Mouse (Mus musculus) thymus, adult 2 months (tissue): Measurements from ENCODE around the gene Tbc1d10c. TPM values are rescaled to one million over a fixed set of nuclear protein-coding genes. Genes with fewer than 3 reads are reported as not detected.

ENCODE experiments used
- DNase-seq: peaks from one replicate; pipeline ENCODE4 v3.0.0; 2021
- H3K27ac ChIP-seq: fragments of 200-500 bp; 2 replicates; pipeline ENCODE4 v1.5.1; 2012; ENCODE audit warnings: low read length, control low read depth; ENCODE audit not compliant: control insufficient read depth, insufficient read depth
- H3K27me3 ChIP-seq: fragments of 200-500 bp; 2 replicates; pipeline ENCODE4 v1.6.1; 2012; ENCODE audit warnings: mild to moderate bottlenecking, low read length, moderate library complexity, mixed read lengths; ENCODE audit not compliant: control insufficient read depth, insufficient read depth
- H3K36me3 ChIP-seq: fragments of 200-500 bp; 2 replicates; pipeline ENCODE4 v1.6.1; 2012; ENCODE audit warnings: mild to moderate bottlenecking, low read length, moderate library complexity; ENCODE audit not compliant: control insufficient read depth, insufficient read depth
- H3K4me1 ChIP-seq: fragments of 200-500 bp; replicated peaks from 2 replicates; pipeline ENCODE4 v1.6.1; 2012; ENCODE audit warnings: low read length; ENCODE audit not compliant: control insufficient read depth, insufficient read depth
- H3K4me3 ChIP-seq: fragments of 200-500 bp; 2 replicates; pipeline ENCODE4 v1.5.1; 2012; ENCODE audit warnings: mild to moderate bottlenecking, low read length, control low read depth, moderate library complexity; ENCODE audit not compliant: control insufficient read depth, insufficient read depth
- CTCF ChIP-seq: fragments of 200-500 bp; IDR thresholded peaks from 2 replicates; pipeline ENCODE4 v1.5.1; 2012; ENCODE audit warnings: mild to moderate bottlenecking, control low read depth, low read length, moderate library complexity, borderline replicate concordance; ENCODE audit not compliant: control insufficient read depth, poor library complexity, insufficient read depth; ENCODE audit errors: extremely low read depth
- POLR2A ChIP-seq: fragments of 200-500 bp; IDR thresholded peaks from 2 replicates; pipeline ENCODE4 v1.6.1; 2012; ENCODE audit warnings: mild to moderate bottlenecking, low read length, control low read depth, moderate library complexity; ENCODE audit not compliant: control insufficient read depth, poor library complexity, insufficient read depth; ENCODE audit errors: extremely low read depth
- WGBS: fragments of 180-500 bp; shearing (Covaris S2); methylation state at CpG from one replicate; pipeline ENCODE4 v1.1.7; 2018; 5-methylcytosine and 5-hydroxymethylcytosine counted together
- polyA plus RNA-seq: library from polyadenylated mRNA; depleted of rRNA; stranded (reverse); fragments of >200 nt; gene quantifications from 2 replicates; pipeline ENCODE4 v1.2.3, GENCODE M21; 2012

The Tbc1d10c gene
- polyA plus RNA-seq, 1 experiment, result 718 TPM

GRCm38 (mm10) chr19:4202149-4202548 lies 11.1 kb upstream of the Tbc1d10c start:
- 75% methylated on average over 7 of the region's 7 CpGs for WGBS
- Histone ChIP-seq H3K4me3 (peak overlapping the region; percentile 91), H3K36me3 (0 out of 2 replicates have a peak, but pooled peaks cover 3% of the 10 kb centered on the region), H3K27ac (peak overlapping the region; percentile 94), H3K4me1 (peaks cover 41% of the 10 kb centered on the region), H3K27me3 (no peaks in the 10 kb centered on the region)
- no peak for DNase-seq
- no peak for TF ChIP-seq POLR2A
- no peak for TF ChIP-seq CTCF

DNA sequence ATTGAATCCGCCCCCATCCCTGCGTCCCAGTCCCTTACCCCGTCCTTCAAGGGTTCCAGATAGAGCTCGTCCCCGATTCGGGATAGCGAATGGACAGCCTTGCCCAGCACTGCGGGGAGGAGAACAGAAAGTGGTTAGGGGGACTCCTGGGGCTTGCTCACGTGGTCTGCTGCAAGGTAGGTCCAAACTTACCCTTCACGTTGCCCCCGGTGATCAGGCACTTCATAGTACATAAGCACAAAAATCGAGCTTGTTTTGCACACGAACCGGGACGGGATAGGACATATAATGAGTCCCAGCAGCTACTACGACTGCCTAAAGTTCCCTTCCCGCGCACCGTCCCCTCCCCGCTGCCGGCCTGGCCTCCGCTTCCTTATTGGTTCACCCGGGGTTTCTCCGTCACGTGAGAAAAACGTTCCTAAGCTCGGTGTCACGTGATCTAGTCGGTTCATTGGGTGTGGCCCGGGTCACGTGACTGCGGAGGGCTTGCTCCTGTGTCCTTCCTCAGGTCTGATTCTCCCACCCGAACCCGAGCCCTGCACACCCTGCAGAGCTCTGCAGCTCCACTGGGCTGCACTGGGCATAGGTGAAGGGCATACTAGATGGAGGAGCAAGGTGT lies 10.3 kb upstream of the Tbc1d10c start, which contains the start of gene Rad9a:
Gene Rad9a, minus strand, starts transcription at position 372 of the 619 bp plus-strand sequence.
- peaks cover 48% of the 10 kb centered on the region for H3K4me1 ChIP-seq
- peaks cover 7% of the 10 kb centered on the region; the same call in 1 of the 2 replicates for H3K36me3 ChIP-seq
- under 1% methylated on average over 34 of the region's 34 CpGs for WGBS
- TF ChIP-seq POLR2A, result peak; percentile 62
- TF ChIP-seq CTCF, result no peak
- no peaks in the 10 kb centered on the region for H3K27me3 ChIP-seq
- H3K4me3 ChIP-seq, result peak within 1 kb of the TSS; percentile 91
- H3K27ac ChIP-seq, result peak within 1 kb of the TSS; percentile 94
- peak; percentile 96 for DNase-seq

- H3K4me3 ChIP-seq, result no peak overlapping the region
- H3K36me3 ChIP-seq, result peaks cover 36% of the 10 kb centered on the region
- 88% methylated on average over 3 of the region's 3 CpGs for WGBS
- no peak overlapping the region for H3K27ac ChIP-seq
- TF ChIP-seq POLR2A (no peak), CTCF (no peak)
- no peak for DNase-seq
- no peaks in the 10 kb centered on the region for H3K27me3 ChIP-seq
- H3K4me1 ChIP-seq, result peaks cover 50% of the 10 kb centered on the region
Observed at GRCm38 (mm10) chr19:4197180-4197579, 6.1 kb upstream of the Tbc1d10c start.

- Histone ChIP-seq H3K4me1 (peaks cover 45% of the 10 kb centered on the region), H3K27ac (peak overlapping the region; percentile 27; the same call in 1 of the 2 replicates), H3K27me3 (no peaks in the 10 kb centered on the region), H3K4me3 (no peak overlapping the region), H3K36me3 (peaks cover 36% of the 10 kb centered on the region)
- WGBS, result 13% methylated on average over 5 of the region's 5 CpGs
- no peak for DNase-seq
- TF ChIP-seq CTCF, result no peak
- TF ChIP-seq POLR2A, result no peak
Observed at GRCm38 (mm10) chr19:4196548-4196947, 5.5 kb upstream of the Tbc1d10c start.

GRCm38 (mm10) chr19:4196048-4196447 lies 5.0 kb upstream of the Tbc1d10c start:
- Histone ChIP-seq H3K27me3 (no peaks in the 10 kb centered on the region), H3K36me3 (peaks cover 36% of the 10 kb centered on the region), H3K27ac (no peak overlapping the region), H3K4me1 (peaks cover 43% of the 10 kb centered on the region), H3K4me3 (no peak overlapping the region)
- TF ChIP-seq POLR2A (no peak), CTCF (no peak)
- no peak for DNase-seq
- 44% methylated on average over 2 of the region's 2 CpGs for WGBS

GRCm38 (mm10) chr19:4194776-4195650 lies 3.9 kb upstream of the Tbc1d10c start:
- TF ChIP-seq POLR2A (no peak), CTCF (no peak)
- no peak overlapping the region for H3K27ac ChIP-seq
- H3K27me3 ChIP-seq, result no peaks in the 10 kb centered on the region
- no peak overlapping the region for H3K4me3 ChIP-seq
- peaks cover 33% of the 10 kb centered on the region for H3K4me1 ChIP-seq
- DNase-seq, result no peak
- 96% methylated on average over 12 of the region's 12 CpGs for WGBS
- H3K36me3 ChIP-seq, result peaks cover 36% of the 10 kb centered on the region
